Mouse (Mus musculus): ENCODE data around the gene Schip1.

Gene Schip1

GRCm38 (mm10) chr3:68138833-68139627 lies 74.4 kb downstream of the Schip1 start:
- no peak for DNase-seq

- DNase-seq = no peak
These were observed 86.1 kb downstream of the Schip1 start for GRCm38 (mm10) chr3:68150688-68151087.

GRCm38 (mm10) chr3:68160175-68160574 lies 95.6 kb downstream of the Schip1 start:
- no peak for DNase-seq

DNA sequence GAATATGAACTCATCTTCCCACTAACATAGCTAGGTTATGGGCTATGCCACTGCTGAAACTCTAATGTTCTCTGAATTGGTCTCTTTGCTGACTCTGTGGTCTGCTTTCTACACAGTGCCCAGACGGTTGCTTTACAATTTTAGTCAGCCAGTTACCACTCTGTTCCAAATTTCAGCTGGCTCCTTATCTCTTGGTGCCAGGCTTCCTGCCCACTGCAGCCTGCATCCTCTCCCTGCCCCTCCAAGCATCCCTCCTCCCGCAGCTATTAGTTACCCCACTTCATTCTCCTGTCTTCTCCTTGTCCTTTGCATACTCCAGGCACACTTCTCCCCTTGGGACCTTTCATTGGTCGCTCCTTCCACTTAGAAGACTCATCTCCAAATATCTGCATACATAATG lies 96.2 kb downstream of the Schip1 start:
- no peak for DNase-seq

GRCm38 (mm10) chr3:68178248-68178647 lies 113.6 kb downstream of the Schip1 start:
- no peak for DNase-seq

DNA sequence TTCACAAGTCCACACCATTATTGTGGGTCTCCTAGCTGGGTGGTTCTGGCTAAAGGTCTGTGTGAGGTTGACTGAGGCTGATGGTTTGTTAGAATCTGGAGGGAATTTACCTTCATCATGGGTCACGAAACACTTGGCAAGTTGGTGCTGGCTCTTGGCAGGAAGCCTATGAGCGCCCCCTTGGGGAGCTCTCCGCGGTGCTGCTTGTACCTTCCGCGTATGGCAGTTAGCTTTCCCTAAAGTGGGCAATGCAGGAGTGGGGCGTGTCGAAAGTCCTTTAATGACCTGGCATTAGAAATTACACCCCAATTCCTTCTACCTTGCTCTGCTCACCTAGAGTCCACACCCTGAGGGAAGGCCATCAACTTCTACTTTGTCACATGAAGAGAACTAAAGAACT lies 122.9 kb downstream of the Schip1 start:
- DNase-seq = no peak

DNA sequence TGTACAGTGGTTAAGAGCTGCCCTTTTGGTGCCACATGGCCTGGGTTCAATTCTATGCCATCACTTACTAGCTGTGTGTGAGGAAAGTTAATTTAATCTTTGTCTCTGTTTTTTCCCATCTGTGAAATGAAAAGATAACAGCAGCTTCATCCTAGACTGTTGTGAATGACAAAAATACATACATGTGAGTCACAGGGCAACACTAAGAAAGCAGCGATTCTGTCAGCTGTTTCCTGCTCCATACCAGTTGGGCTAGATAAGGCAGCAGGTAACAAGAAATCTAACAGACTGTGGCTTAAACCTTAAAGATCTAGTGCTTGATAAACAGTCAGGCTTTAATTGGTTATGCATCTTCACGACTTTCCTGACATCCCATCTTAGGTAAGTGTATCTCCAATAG lies 124.5 kb downstream of the Schip1 start:
- DNase-seq = no peak

DNA sequence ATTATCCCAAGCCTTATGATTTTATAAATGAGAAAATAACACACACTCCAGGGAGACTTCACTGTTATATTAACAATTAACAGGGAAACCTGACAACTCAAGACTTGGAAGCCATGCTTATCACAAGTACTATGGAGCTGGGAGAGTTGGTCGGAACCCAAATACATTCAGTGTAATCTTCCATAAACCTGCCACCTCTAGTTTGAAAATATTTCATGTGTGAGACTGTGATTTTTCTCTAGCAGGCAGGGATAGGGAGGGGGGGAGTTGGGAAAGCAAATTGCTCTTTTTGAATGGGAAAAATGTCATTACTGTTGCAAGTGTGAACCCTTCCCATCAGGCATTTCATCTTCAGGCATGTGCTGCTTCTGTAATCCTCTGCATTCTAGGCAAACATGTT lies 132.3 kb downstream of the Schip1 start:
- DNase-seq = no peak

- no peak for DNase-seq
These were observed 136.6 kb downstream of the Schip1 start for GRCm38 (mm10) chr3:68201214-68201613.

GRCm38 (mm10) chr3:68202162-68202902 lies 137.7 kb downstream of the Schip1 start:
- no peak for DNase-seq

- no peak for DNase-seq
These were observed 139.4 kb downstream of the Schip1 start for GRCm38 (mm10) chr3:68203934-68204467.

GRCm38 (mm10) chr3:68210422-68210821 lies 145.8 kb downstream of the Schip1 start:
- no peak for DNase-seq

- no peak for DNase-seq
These were observed 156.8 kb downstream of the Schip1 start for GRCm38 (mm10) chr3:68221452-68221851.

GRCm38 (mm10) chr3:68239887-68240286 lies 175.3 kb downstream of the Schip1 start:
- no peak for DNase-seq

DNA sequence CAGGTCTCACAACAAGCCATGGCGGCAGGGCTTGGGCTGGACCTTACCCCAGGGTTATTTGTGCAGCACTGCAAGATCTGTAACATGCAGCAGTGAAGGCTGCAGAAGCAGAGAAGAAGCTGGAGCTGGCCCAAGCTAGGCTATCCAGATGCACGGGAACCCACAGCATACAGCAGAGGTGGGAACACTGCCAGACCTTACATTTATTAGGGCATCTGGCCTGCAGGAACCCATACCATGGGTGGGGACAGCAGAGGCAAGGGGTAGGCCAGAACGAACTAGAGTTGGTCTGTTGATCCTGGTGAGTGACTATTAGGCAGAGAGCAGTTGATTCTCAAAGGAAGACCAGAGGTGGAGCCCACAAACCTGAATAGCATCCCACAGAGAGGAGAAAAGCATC lies 178.6 kb downstream of the Schip1 start:
- DNase-seq = no peak

DNA sequence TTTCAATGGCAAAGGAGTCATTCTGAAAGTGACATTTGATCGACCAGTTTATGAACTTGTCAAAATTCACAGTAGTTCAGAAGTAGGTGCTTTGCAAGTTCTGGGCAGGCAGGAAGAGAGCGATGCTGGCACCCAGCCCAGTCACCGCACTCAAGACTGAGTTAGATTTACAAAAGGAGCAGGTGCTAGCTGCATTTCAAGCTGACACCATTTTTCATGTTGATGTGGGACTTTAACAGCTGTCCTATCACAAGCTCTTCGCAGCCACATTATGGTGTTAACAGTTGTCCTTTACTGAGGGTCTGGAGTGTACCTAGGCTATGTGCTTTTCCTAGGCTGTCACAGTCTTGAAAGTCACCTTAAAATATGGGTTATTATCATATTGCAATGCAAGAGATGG lies 181.6 kb downstream of the Schip1 start:
- no peak for DNase-seq

DNA sequence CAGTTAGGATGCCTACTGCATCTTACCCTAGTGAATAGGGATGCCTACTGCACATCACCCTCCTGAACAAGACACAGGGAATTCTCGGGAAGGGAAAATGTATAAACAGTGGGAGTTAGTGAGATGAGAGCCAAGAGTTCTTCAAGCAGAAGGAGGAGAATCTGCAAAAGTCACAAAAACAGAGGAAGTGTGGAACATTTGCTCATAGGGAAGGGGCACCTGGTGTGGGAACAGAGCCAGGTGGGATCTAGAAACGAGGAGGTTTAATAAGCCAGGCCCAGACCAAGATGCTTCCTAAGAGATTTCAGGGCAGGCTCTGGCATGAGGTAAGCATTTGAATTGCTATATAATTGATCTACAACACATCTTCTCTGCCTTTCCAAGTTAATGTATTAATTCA lies 186.0 kb downstream of the Schip1 start:
- no peak for DNase-seq

GRCm38 (mm10) chr3:68252335-68252734 lies 187.7 kb downstream of the Schip1 start:
- DNase-seq = no peak

- DNase-seq = no peak
These were observed 197.7 kb downstream of the Schip1 start for GRCm38 (mm10) chr3:68262304-68262703.

GRCm38 (mm10) chr3:68267905-68268304 lies 203.3 kb downstream of the Schip1 start:
- DNase-seq = no peak

DNA sequence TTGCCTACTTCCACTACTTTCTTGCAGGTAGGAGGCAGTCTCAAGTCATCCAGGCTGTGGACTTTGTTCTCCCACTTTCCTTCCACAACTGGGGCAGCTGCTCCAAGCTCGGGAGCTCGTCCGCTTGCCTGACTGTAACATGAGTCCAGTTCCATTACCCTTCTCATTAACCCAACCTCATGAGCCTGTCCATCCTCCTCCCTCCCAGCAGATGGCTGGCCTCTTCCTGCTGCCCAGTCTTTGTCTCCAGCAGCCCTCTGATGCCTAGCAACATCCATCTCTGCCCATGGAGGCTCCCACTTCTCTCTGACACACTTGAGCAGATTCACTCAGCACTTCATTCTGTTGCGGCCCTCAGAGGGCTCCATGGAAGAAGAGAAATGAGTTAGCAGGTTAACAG lies 204.6 kb downstream of the Schip1 start:
- no peak for DNase-seq

DNA sequence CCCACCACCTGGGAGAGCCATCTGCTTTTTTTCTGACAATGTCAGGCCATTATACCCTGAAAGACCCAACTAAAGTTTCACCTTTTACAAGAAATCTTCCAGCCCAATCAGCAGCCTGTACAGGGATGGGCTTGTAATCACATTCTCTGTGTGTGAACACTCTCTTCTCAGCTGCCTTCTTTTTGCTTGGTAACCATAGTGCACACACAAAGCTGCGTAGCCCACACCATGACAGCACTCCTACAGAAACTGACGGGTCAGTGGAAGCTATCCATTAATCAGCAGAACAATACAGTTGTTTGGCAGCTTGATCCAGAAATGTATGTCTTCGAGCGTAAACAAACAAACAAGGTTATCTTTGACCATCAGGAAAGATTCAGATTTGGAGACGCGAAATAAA lies 205.6 kb downstream of the Schip1 start:
- no peak for DNase-seq

- no peak for DNase-seq
These were observed 206.9 kb downstream of the Schip1 start for GRCm38 (mm10) chr3:68271457-68271856.

DNA sequence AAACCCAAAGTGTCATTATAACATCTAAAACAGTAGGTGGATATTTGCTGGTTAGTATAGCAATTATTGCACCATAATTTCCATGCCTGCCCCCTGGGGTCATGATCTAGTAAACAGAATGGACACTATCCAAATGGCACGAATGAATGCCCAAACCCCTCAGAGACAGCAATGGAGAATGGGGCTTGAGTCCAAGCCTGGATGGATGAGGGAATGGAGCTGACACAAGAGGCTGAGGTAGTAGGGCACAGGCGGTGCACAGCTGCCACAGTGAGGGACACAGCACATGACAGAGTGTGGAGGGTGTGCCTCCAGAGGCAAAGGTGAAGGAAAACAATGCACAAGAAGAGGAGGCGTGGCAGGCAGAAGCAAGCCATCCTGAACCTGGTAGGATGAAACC lies 207.3 kb downstream of the Schip1 start:
- DNase-seq = no peak

All from kidney, adult 9 months (tissue).